Mouse (Mus musculus): ENCODE data around the gene Sh3kbp1.

The Sh3kbp1 gene

DNA sequence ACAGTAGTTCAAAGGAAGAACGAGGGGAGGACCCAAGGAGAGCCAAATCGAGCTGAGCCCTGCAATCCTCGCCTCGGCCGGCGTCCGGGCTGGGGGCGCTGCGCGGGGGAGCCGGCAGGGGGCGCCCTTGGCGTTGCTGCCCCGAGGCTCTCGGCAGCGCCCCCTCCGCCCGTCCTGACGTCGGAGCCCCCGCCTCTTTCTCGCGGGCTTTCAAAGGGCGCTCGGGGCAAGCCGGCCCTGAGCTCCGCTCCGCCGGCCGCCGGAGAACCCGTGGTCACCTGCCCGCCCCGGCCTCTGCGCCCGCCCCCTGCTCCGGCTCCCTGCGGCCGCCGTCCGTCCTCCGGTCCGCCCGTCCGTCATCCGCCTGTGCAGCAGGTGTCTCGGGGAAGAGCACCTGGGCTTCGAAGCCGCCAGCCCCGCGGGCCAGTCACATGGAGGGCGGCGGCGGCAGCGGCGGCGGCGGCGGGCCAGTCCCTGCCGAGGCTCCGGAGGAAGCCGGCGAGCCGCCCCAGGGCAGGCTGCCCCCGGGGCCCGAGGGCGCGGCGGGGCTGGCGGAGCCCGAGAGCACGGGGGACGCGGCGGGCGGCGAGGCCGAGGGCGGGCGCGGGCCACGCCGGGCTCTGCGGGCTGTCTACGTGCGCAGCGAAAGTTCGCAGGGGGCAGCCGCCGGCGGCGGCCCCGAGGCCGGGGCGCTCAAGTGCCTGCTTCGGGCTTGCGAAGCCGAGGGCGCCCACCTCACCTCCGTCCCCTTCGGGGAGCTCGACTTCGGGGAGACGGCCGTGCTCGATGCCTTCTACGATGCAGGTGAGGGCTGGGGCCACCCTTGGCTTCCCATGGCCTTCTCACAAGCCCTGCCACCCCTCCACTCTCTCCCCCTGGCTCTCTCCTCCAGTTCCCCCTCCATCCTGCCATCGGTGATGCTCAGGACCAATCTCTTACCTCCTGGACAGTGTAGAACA lies 361.2 kb downstream of the Sh3kbp1 start, which contains the start of gene Map3k15:
Gene Map3k15, plus strand, starts transcription at position 432 of the 959 bp plus-strand sequence.
- DNase-seq (ENCODE audit: low read depth, low spot score): peak; percentile 83
- Histone ChIP-seq H3K27me3 (ENCODE audit: control insufficient read depth, insufficient read depth, low read length, poor library complexity, severe bottlenecking) (no peaks in the 10 kb centered on the region), H3K36me3 (ENCODE audit: control insufficient read depth, insufficient read depth, low read length, poor library complexity, severe bottlenecking) (no peaks in the 10 kb centered on the region)

DNA sequence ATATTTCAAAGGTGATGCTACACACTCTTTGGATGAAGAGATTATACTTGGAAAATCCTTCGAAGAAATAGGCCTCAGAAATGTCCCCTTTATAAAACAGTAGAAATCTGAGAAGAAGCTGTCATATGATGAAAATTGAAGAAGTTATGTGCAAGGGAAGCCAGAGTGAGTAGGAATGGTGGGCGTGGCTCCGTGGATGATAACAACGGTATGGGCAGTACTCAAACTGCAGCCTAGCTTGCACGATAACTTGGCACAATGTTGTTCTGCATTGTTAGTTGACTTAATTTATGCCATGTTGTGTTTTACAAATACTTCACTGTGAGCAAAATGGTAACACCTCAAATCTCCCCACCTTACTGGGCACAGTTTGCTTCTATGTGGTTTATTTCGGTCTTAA lies 368.7 kb downstream of the Sh3kbp1 start:
- H3K36me3 ChIP-seq (ENCODE audit: control insufficient read depth, insufficient read depth, low read length, poor library complexity, severe bottlenecking): no peaks in the 10 kb centered on the region
- no peak for DNase-seq (ENCODE audit: low read depth, low spot score)
- no peaks in the 10 kb centered on the region for H3K27me3 ChIP-seq (ENCODE audit: control insufficient read depth, insufficient read depth, low read length, poor library complexity, severe bottlenecking)

Measured in splenic B cell, adult 2 months (primary cell).